ENCODE assay signal across 18 mouse cellular contexts in genomic region chr11:65135251-65135739, GRCm38 (mm10). TPM values are rescaled to one million over a fixed set of nuclear protein-coding genes. Genes with fewer than 3 reads are reported as not detected.
DNase-seq lines count a peak whose midpoint lies in the region; ATAC-seq lines count a peak whose summit lies in the region.
"Had no signal": no experiment of that assay in that cellular context is flagged by ENCODE, and none has a peak within 500 bp of the region (broad histone marks: within the 10 kb centered on the region; RNA-seq: fewer than 3 reads in every experiment).

No protein-coding gene starts in this region.

- no peak for DNase-seq in heart, embryonic 10.5 days (ENCODE audit: low spot score)
- DNase-seq in cerebellum, adult 11 months = peak; percentile 52
- peak; percentile 76 for DNase-seq in cerebellum, adult 9-10 months
- DNase-seq in layer of hippocampus, postnatal 36 days = peak; percentile 22 to 46
- no peak for DNase-seq in testis, postnatal 14 days (ENCODE audit: low spot score)
- no peak for DNase-seq in spleen, adult 18-20 months
- DNase-seq in lung, postnatal 4 days = no peak
- DNase-seq: heart, postnatal 36 days; lung, embryonic 14.5 days had no signal

- H3K27ac ChIP-seq in heart, embryonic 12.5 days (ENCODE audit: poor library complexity, severe bottlenecking) = no peak overlapping the region
- H3K27ac ChIP-seq in heart, embryonic 10.5 days = no peak overlapping the region
- H3K27ac ChIP-seq: kidney, postnatal 0 days; limb, embryonic 15.5 days had no signal

- H3K4me3 ChIP-seq in heart, embryonic 12.5 days = no peak overlapping the region
- no peak overlapping the region for H3K4me3 ChIP-seq in heart, embryonic 10.5 days
- H3K4me3 ChIP-seq: limb, embryonic 15.5 days had no signal

- H3K4me2 ChIP-seq in heart, embryonic 12.5 days = no peak overlapping the region
- H3K4me2 ChIP-seq: limb, embryonic 15.5 days; lung, embryonic 14.5 days had no signal

- WGBS in heart, embryonic 12.5 days = 67% methylated on average over 8 of the region's 8 CpGs
- 77% methylated on average over 8 of the region's 8 CpGs for WGBS in heart, embryonic 10.5 days

- H3K9ac ChIP-seq in heart, embryonic 12.5 days = 0 out of 2 replicates have a peak overlapping the region, but pooled peaks have one; percentile 7
- H3K9ac ChIP-seq: limb, embryonic 15.5 days; lung, embryonic 14.5 days had no signal

- peaks cover 28% of the 10 kb centered on the region for H3K4me1 ChIP-seq in heart, embryonic 12.5 days (replicated peaks)
- peaks cover 16% of the 10 kb centered on the region for H3K4me1 ChIP-seq in heart, embryonic 10.5 days
- H3K4me1 ChIP-seq: limb, embryonic 15.5 days had no signal

- no peaks in the 10 kb centered on the region for H3K9me3 ChIP-seq in heart, embryonic 12.5 days (replicated peaks)
- H3K9me3 ChIP-seq in heart, embryonic 10.5 days = no peaks in the 10 kb centered on the region
- H3K9me3 ChIP-seq: limb, embryonic 15.5 days had no signal

- no peaks in the 10 kb centered on the region for H3K27me3 ChIP-seq in heart, embryonic 12.5 days (replicated peaks)
- no peaks in the 10 kb centered on the region for H3K27me3 ChIP-seq in heart, embryonic 10.5 days (ENCODE audit: insufficient read depth, poor library complexity, severe bottlenecking)
- H3K27me3 ChIP-seq: limb, embryonic 15.5 days had no signal

- ATAC-seq in heart, embryonic 12.5 days (ENCODE audit: insufficient number of reproducible peaks, low FRiP score) = no peak
- ATAC-seq: activated CD4-positive, CD25-positive, alpha-beta regulatory T cell, adult 4 months; forebrain, embryonic 16.5 days; inflammation-experienced regulatory T-cells, adult 6 months had no signal

- no peaks in the 10 kb centered on the region for H3K36me3 ChIP-seq in heart, embryonic 12.5 days
- H3K36me3 ChIP-seq in heart, embryonic 10.5 days = no peaks in the 10 kb centered on the region
- H3K36me3 ChIP-seq: limb, embryonic 15.5 days had no signal

RNA-seq across cellular contexts. Expression of gene 1700086D15Rik, which starts 24.4 kb away (rescaled TPM):
- polyA plus RNA-seq in heart, embryonic 12.5 days (2016; fragmentation: Nextera tagmentation; extraction: Ambion mirVana) = 0.15 and 0.18 TPM in 2 replicates
- 0.14 and 0.16 TPM in 2 replicates for polyA plus RNA-seq in heart, embryonic 10.5 days (2016; fragmentation: Nextera tagmentation; extraction: Ambion mirVana)
- total RNA-seq in layer of hippocampus, postnatal 36 days (2021) = 1 to 10 TPM; 2.6 to 3.5 TPM
- total RNA-seq: granulocyte monocyte progenitor cell, adult 5-6 weeks; heart, postnatal 36 days; megakaryocyte-erythroid progenitor cell, adult 5-6 weeks had no signal
- polyA plus RNA-seq: activated CD4-positive, CD25-positive, alpha-beta regulatory T cell, adult 4 months; forebrain, embryonic 16.5 days; inflammation-experienced regulatory T-cells, adult 6 months; kidney, postnatal 0 days; small intestine, adult 2 months had no signal

RNA-seq across cellular contexts. Expression of gene Arhgap44, which starts 27.5 kb away (rescaled TPM):
- polyA plus RNA-seq in heart, embryonic 12.5 days (2016; fragmentation: Nextera tagmentation; extraction: Ambion mirVana) = 13.3 and 15.5 TPM in 2 replicates
- polyA plus RNA-seq in heart, embryonic 10.5 days (2016; fragmentation: Nextera tagmentation; extraction: Ambion mirVana) = 8.4 and 11.3 TPM in 2 replicates
- total RNA-seq in layer of hippocampus, postnatal 36 days (2021) = 100 to 1,000 TPM; 111 to 114 TPM
- total RNA-seq: granulocyte monocyte progenitor cell, adult 5-6 weeks; megakaryocyte-erythroid progenitor cell, adult 5-6 weeks had no signal

Comparison
In these comparisons a context has a peak if more than half of its experiments do, and no peak if none do; other contexts are left out.
1. DNase-seq: peak in cerebellum, adult 11 months (single experiment), cerebellum, adult 9-10 months (single experiment) and layer of hippocampus, postnatal 36 days (2 of 2); none in heart, embryonic 10.5 days (single experiment), testis, postnatal 14 days (single experiment), spleen, adult 18-20 months (0 of 2) and lung, postnatal 4 days (0 of 2).